Mouse (Mus musculus): ENCODE results near the gene Snd1.

DNA sequence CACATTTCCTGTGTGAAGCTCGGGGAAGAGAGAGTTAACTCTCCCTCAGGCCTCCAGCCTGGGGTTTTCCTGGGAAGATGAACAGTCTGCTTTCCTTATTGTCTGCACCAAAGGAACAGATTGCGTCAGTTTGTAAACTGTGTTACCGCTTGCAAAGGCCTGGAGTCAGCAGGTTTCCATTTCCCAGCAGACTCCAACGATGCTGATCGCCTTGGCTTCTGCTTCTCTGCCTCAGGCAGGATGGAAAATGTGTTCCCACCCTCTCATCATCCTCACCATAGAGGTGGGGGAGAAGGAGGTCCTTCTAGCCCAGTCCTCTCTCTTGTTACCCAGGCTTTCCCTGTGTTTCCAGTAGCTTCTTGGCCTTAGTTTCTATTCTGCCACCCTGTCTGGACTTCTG, 389.7 kb downstream of the Snd1 start:
- TF ChIP-seq CTCF (IDR thresholded peaks at IDR 0.05) (no peak), EP300 (IDR thresholded peaks at IDR 0.05) (no peak)

Measured in lung, postnatal 0 days (tissue).